Mouse (Mus musculus) embryonic facial prominence, embryonic 10.5 days (tissue): ENCODE data around the gene Rnd2. TPM values are rescaled to one million over a fixed set of nuclear protein-coding genes. Genes with fewer than 3 reads are reported as not detected.

Source experiments
- DNase-seq: peaks from one replicate; pipeline ENCODE4 v3.0.0-alpha.2; 2017; ENCODE audit warnings: low spot score
- H3K27ac ChIP-seq: fragments of 300-500 bp; sonication (generic); replicated peaks from 2 replicates; pipeline ENCODE4 v1.5.1; 2016; ENCODE audit warnings: mild to moderate bottlenecking
- H3K27me3 ChIP-seq: fragments of 300-500 bp; sonication (generic); replicated peaks from 2 replicates; pipeline ENCODE4 v1.6.1; 2016; ENCODE audit warnings: low read depth, mild to moderate bottlenecking; ENCODE audit not compliant: poor library complexity, severe bottlenecking
- H3K36me3 ChIP-seq: fragments of 300-500 bp; sonication (generic); replicated peaks from 2 replicates; pipeline ENCODE4 v1.6.1; 2016; ENCODE audit warnings: mild to moderate bottlenecking, moderate library complexity
- H3K4me1 ChIP-seq: fragments of 300-500 bp; sonication (generic); 2 replicates; pipeline ENCODE4 v1.6.1; 2016
- H3K4me3 ChIP-seq: fragments of 300-500 bp; sonication (generic); 2 replicates; pipeline ENCODE4 v1.5.1; 2016; ENCODE audit warnings: mild to moderate bottlenecking, moderate library complexity
- H3K9me3 ChIP-seq: fragments of 300-500 bp; sonication (generic); 2 replicates; pipeline ENCODE4 v1.6.1; 2016; ENCODE audit warnings: mild to moderate bottlenecking
- WGBS: fragments of 180-500 bp; shearing (Covaris S2); methylation state at CpG from one replicate; pipeline ENCODE4 v1.1.7; 2016; 5-methylcytosine and 5-hydroxymethylcytosine counted together
- polyA plus RNA-seq: library from polyadenylated mRNA; unstranded; fragments of >200 nt; fragmentation: Nextera tagmentation; extraction: Ambion mirVana; gene quantifications from 2 replicates; pipeline ENCODE4 v1.2.1, GENCODE M21; 2016

The Rnd2 gene
- polyA plus RNA-seq, 1 experiment from 2014 or later: 16.5 TPM

GRCm38 (mm10) chr11:101477194-101477551, 12.4 kb downstream of the Rnd2 start:
- DNase-seq: no peak
- H3K4me1 ChIP-seq: peaks cover 43% of the 10 kb centered on the region

DNA sequence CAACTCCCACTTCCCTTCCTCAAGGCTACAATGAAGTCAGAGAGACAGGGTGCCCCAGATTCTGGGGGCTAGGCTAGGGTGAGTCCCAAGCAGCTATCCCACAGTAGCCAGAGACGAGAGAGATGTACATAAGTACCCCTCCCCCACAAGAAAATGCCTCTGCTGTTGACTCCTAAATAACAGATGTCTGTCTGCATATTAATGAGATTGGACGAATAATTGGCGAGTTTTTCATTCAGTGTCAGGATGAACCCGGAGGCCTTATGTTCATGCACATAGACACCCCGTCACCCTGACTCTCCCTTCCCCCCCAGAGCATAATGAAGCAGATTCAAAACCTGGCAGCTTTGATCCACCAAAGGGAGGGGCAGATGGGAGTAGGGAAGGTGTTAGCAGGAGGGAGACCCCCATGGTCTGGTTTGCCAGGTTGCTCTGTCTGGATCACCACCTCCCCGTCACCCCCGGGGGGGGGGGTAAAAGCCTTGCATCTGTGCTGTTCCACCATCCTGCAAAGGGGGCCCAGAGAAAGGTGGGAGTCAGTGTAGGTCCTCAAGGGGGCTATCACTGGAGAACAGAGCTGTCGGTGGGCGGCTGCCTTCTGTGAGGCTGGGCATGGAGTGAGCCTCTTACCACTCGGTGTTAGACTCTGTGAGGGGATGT, 12.9 kb downstream of the Rnd2 start:
- Histone ChIP-seq H3K9me3 (no peaks in the 10 kb centered on the region), H3K36me3 (no peaks in the 10 kb centered on the region), H3K27ac (peak overlapping the region; percentile 42), H3K4me3 (no peak overlapping the region), H3K4me1 (peaks cover 39% of the 10 kb centered on the region), H3K27me3 (no peaks in the 10 kb centered on the region)
- DNase-seq: no peak
- WGBS: 58% methylated on average over 10 of the region's 10 CpGs

More at GRCm38 (mm10) chr11:101477194-101477551, 12.4 kb downstream of the Rnd2 start:
- Histone ChIP-seq H3K27ac (peak overlapping the region; percentile 42; the same call in 1 of the 2 replicates), H3K27me3 (no peaks in the 10 kb centered on the region), H3K36me3 (no peaks in the 10 kb centered on the region), H3K9me3 (no peaks in the 10 kb centered on the region), H3K4me3 (no peak overlapping the region)
- 35% methylated on average over 4 of the region's 4 CpGs for WGBS

DNA sequence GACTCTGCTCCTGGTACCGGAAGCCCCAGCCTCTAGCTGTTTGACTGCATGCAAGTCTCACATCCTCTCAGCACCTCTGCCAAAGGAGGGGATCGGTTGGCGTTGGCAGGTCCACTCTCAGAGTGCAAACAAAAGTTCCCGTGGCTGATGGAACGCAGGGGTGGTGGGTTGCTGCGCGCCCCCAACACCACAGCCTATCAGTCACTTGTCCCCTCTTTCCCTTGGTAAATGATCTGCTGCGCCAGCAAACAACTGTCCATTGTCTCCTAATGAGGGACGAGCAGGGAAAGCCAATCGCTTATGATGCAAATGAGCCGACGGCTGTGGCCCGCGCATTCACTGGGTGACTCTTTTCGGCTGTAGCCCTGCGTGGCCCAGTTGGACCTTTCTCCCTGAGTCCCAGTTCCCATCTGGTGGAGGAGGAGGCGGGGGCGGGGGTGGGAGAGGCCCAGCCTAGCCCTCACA, 14.4 kb downstream of the Rnd2 start:
- 5% methylated on average over 18 of the region's 18 CpGs for WGBS
- peak; percentile 55 for DNase-seq

DNA sequence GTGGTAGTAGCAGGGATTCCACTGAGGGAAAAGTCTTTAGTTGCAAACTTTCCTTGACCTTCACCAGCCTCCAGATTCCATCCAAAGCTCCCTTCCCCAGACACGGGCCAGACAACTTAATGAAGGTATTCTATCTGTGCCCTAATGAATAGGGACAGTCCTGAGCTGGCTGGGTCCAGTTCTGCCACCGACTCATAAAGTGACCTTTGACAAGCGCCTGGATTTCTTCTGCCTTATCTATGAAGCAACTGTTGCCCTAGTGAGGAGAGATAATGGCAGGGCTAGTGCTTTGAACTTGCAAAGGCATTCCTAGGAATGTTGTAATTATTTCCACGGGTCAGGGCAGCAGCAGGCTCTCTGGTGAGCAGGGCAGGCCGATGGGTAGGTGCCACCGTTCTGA, 16.1 kb downstream of the Rnd2 start:
- Histone ChIP-seq H3K27ac (peak overlapping the region; percentile 66), H3K4me1 (peaks cover 46% of the 10 kb centered on the region), H3K27me3 (no peaks in the 10 kb centered on the region), H3K36me3 (no peaks in the 10 kb centered on the region), H3K9me3 (no peaks in the 10 kb centered on the region), H3K4me3 (no peak overlapping the region)
- no peak for DNase-seq
- WGBS: 65% methylated on average over 6 of the region's 6 CpGs

More for the DNA sequence above, 14.4 kb downstream of the Rnd2 start:
- H3K36me3 ChIP-seq: no peaks in the 10 kb centered on the region
- H3K27me3 ChIP-seq: no peaks in the 10 kb centered on the region
- H3K27ac ChIP-seq: peak overlapping the region; percentile 66
- H3K4me3 ChIP-seq: peak overlapping the region; percentile 40
- peaks cover 44% of the 10 kb centered on the region for H3K4me1 ChIP-seq
- no peaks in the 10 kb centered on the region for H3K9me3 ChIP-seq

- H3K27me3 ChIP-seq: no peaks in the 10 kb centered on the region
- H3K4me1 ChIP-seq: peaks cover 35% of the 10 kb centered on the region
- no peak overlapping the region for H3K4me3 ChIP-seq
- peaks cover 27% of the 10 kb centered on the region for H3K36me3 ChIP-seq
- DNase-seq: no peak
- H3K9me3 ChIP-seq: no peaks in the 10 kb centered on the region
- WGBS: 58% methylated on average over 3 of the region's 3 CpGs
- H3K27ac ChIP-seq: peak overlapping the region; percentile 61; the same call in 1 of the 2 replicates
Measured at GRCm38 (mm10) chr11:101483804-101484203, 19.0 kb downstream of the Rnd2 start.

GRCm38 (mm10) chr11:101484245-101484644, 19.4 kb downstream of the Rnd2 start:
- H3K9me3 ChIP-seq: no peaks in the 10 kb centered on the region
- DNase-seq: no peak
- H3K4me1 ChIP-seq: peaks cover 30% of the 10 kb centered on the region
- peak overlapping the region; percentile 44; the same call in 1 of the 2 replicates for H3K27ac ChIP-seq
- H3K4me3 ChIP-seq: no peak overlapping the region
- peaks cover 31% of the 10 kb centered on the region for H3K36me3 ChIP-seq
- H3K27me3 ChIP-seq: no peaks in the 10 kb centered on the region
- WGBS: 79% methylated on average over 6 of the region's 6 CpGs

GRCm38 (mm10) chr11:101484814-101485213, 20.0 kb downstream of the Rnd2 start:
- WGBS: 88% methylated on average over 7 of the region's 7 CpGs
- H3K4me3 ChIP-seq: no peak overlapping the region
- no peak for DNase-seq
- peaks cover 37% of the 10 kb centered on the region for H3K36me3 ChIP-seq
- H3K27me3 ChIP-seq: no peaks in the 10 kb centered on the region
- H3K27ac ChIP-seq: no peak overlapping the region
- no peaks in the 10 kb centered on the region for H3K9me3 ChIP-seq
- peaks cover 25% of the 10 kb centered on the region for H3K4me1 ChIP-seq

- no peak overlapping the region for H3K4me3 ChIP-seq
- peaks cover 18% of the 10 kb centered on the region for H3K4me1 ChIP-seq
- WGBS: 62% methylated on average over 6 of the region's 6 CpGs
- H3K36me3 ChIP-seq: peaks cover 44% of the 10 kb centered on the region
- H3K27ac ChIP-seq: peak overlapping the region; percentile 1; the same call in 1 of the 2 replicates
- H3K9me3 ChIP-seq: no peaks in the 10 kb centered on the region
- no peak for DNase-seq
- no peaks in the 10 kb centered on the region for H3K27me3 ChIP-seq
Measured at GRCm38 (mm10) chr11:101485509-101486028, 20.8 kb downstream of the Rnd2 start.

- peaks cover 12% of the 10 kb centered on the region for H3K4me1 ChIP-seq
- no peak for DNase-seq
- H3K27me3 ChIP-seq: no peaks in the 10 kb centered on the region
- H3K27ac ChIP-seq: no peak overlapping the region
- no peak overlapping the region for H3K4me3 ChIP-seq
- peaks cover 48% of the 10 kb centered on the region for H3K36me3 ChIP-seq
- no peaks in the 10 kb centered on the region for H3K9me3 ChIP-seq
- 84% methylated on average over 6 of the region's 6 CpGs for WGBS
Measured at GRCm38 (mm10) chr11:101486126-101486525, 21.3 kb downstream of the Rnd2 start.

- no peak overlapping the region for H3K27ac ChIP-seq
- no peaks in the 10 kb centered on the region for H3K27me3 ChIP-seq
- WGBS: 91% methylated on average over 5 of the region's 5 CpGs
- no peak overlapping the region for H3K4me3 ChIP-seq
- DNase-seq: no peak
- H3K4me1 ChIP-seq: no peaks in the 10 kb centered on the region
- no peaks in the 10 kb centered on the region for H3K9me3 ChIP-seq
- H3K36me3 ChIP-seq: peaks cover 99% of the 10 kb centered on the region
Measured at GRCm38 (mm10) chr11:101506269-101506780, 41.5 kb downstream of the Rnd2 start.

DNA sequence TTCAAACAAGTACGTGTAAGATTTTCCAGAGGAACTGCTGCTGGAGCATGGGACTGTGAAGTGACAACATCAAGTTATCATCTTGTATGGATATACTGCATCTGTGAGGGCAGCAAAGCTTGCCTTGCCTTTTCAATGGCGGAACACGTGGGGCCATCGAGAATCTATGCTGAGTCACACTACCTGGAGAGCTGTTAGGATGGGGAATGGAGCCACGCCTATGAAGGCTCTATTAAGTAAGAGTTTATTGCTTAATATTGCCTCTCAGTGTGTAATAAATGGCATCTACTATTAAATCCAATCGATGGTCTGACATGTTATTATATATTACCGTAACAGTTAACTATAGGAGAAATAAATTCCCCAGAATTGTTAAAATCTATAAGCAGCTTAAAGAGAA, 42.3 kb downstream of the Rnd2 start:
- no peak for DNase-seq
- H3K27me3 ChIP-seq: no peaks in the 10 kb centered on the region
- peaks cover 99% of the 10 kb centered on the region for H3K36me3 ChIP-seq
- H3K4me1 ChIP-seq: no peaks in the 10 kb centered on the region
- no peak overlapping the region for H3K27ac ChIP-seq
- WGBS: 95% methylated on average over 7 of the region's 7 CpGs
- H3K4me3 ChIP-seq: no peak overlapping the region
- H3K9me3 ChIP-seq: no peaks in the 10 kb centered on the region

GRCm38 (mm10) chr11:101518937-101519336, 54.1 kb downstream of the Rnd2 start:
- Histone ChIP-seq H3K27me3 (no peaks in the 10 kb centered on the region), H3K4me1 (no peaks in the 10 kb centered on the region), H3K27ac (no peak overlapping the region), H3K4me3 (no peak overlapping the region), H3K36me3 (peaks cover 90% of the 10 kb centered on the region), H3K9me3 (no peaks in the 10 kb centered on the region; the same call in 1 of the 2 replicates)
- DNase-seq: no peak
- 87% methylated on average over 5 of the region's 5 CpGs for WGBS

DNA sequence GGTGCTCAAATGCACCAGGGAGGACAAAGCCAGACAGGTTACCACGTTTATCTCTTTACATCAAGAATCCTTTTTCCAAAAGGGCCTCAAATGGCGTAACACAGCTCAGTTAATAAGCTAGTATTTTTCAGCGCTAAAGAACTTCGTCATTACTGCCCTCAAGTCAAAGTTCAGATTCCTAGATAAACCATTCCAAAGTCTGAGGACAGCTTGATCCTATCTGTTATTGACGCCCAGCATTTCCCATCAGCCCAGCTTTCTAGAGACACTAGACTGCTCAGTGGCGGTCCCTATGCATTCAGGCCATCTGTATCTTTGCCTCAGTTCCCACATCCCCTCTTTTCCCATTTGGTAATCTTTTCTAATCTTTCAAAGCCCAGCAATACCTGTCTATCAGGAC, 54.6 kb downstream of the Rnd2 start:
- 90% methylated on average over 6 of the region's 6 CpGs for WGBS
- Histone ChIP-seq H3K36me3 (peaks cover 90% of the 10 kb centered on the region), H3K4me3 (no peak overlapping the region), H3K9me3 (no peaks in the 10 kb centered on the region), H3K27me3 (no peaks in the 10 kb centered on the region), H3K4me1 (no peaks in the 10 kb centered on the region), H3K27ac (no peak overlapping the region)
- no peak for DNase-seq
